Mouse (Mus musculus) MEL (cell line): ENCODE measurements around the gene Cemip.

Experiments
- CTCF ChIP-seq, 3 experiments: IDR thresholded peaks in 2 of 3; conservative IDR thresholded peaks in 1 of 3; 2 replicates each; pipeline ENCODE4 v1.5.1; 2011 to 2012; ENCODE audit warnings: low read length in 3 of 3, low read depth in 2 of 3, mild to moderate bottlenecking in 2 of 3, improper control_type of control experiment in 1 of 3, inconsistent platforms in 1 of 3, mixed read lengths in 1 of 3, moderate library complexity in 1 of 3; ENCODE audit not compliant: control insufficient read depth in 1 of 3, insufficient read depth in 1 of 3, poor library complexity in 1 of 3, severe bottlenecking in 1 of 3
- EP300 ChIP-seq, 2 experiments: IDR thresholded peaks; 2 replicates each; pipeline ENCODE4 v1.6.1; 2011; ENCODE audit warnings: improper control_type of control experiment in 2 of 2, low read length in 2 of 2, low read depth in 1 of 2, mild to moderate bottlenecking in 1 of 2
- MAZ ChIP-seq: IDR thresholded peaks from 2 replicates; pipeline ENCODE4 v1.6.1; 2012; ENCODE audit warnings: low read depth, mild to moderate bottlenecking, inconsistent platforms, low read length, improper control_type of control experiment
- POLR2AphosphoS2 ChIP-seq: IDR thresholded peaks from 2 replicates; pipeline ENCODE4 v1.6.1; 2011; ENCODE audit warnings: low read length, improper control_type of control experiment
- SIN3A ChIP-seq: IDR thresholded peaks from 2 replicates; pipeline ENCODE4 v1.6.1; 2012; ENCODE audit warnings: low read length, improper control_type of control experiment, inconsistent platforms

GRCm38 (mm10) chr7:84018291-84019266 is 67.7 kb downstream of the Cemip start:
- TF ChIP-seq CTCF (IDR thresholded peaks at IDR 0.05 in 2 of 3, conservative IDR thresholded peaks at IDR 0.05 in 1 of 3; ENCODE audit: control insufficient read depth in 1 of 3, insufficient read depth in 1 of 3, low read depth in 2 of 3, low read length in 3 of 3, poor library complexity in 1 of 3, severe bottlenecking in 1 of 3) = no peak
- TF ChIP-seq POLR2AphosphoS2 = no peak
- TF ChIP-seq EP300 (IDR thresholded peaks at IDR 0.05; ENCODE audit: low read depth in 1 of 2, low read length in 2 of 2) = no peak
- no peak for TF ChIP-seq SIN3A
- TF ChIP-seq MAZ = no peak
